Mouse (Mus musculus): ENCODE measurements around the gene Tdrd9. TPM values are rescaled to one million over a fixed set of nuclear protein-coding genes. Genes with fewer than 3 reads are reported as not detected.

Gene Tdrd9
- polyA plus RNA-seq, 2 experiments, result 0.04 to 0.06 TPM

DNA sequence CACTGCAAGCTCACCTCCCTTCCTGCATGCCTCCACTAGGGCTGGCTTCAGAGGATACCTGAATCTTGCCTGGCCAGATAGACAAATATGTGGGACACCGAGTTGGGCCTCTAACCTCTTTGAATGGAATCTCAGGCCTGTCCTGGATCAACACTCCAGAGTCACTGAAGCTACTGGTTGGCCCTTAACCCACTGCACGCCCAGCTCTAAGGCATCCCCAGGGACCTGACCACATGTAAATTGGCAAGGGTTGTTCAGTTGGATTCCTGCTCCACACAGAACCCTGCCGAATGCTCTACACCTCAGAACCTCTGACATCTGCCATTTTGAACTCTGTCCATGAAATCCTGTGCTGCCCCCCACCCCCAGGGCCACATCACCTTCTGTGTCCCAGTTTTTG, 38.8 kb upstream of the Tdrd9 start:
- no peaks in the 10 kb centered on the region for H3K27me3 ChIP-seq (ENCODE audit: control insufficient read depth, insufficient read depth, low read length)
- H3K4me2 ChIP-seq (ENCODE audit: low read depth), result no peak overlapping the region
- no peak overlapping the region for H3K27ac ChIP-seq
- no peak overlapping the region for H3K4me3 ChIP-seq (ENCODE audit: insufficient read depth in 1 of 2, low read depth in 2 of 2, low read length in 2 of 2)
- H3K9me3 ChIP-seq (ENCODE audit: control insufficient read depth, low read length), result no peaks in the 10 kb centered on the region
- no peaks in the 10 kb centered on the region for H3K36me3 ChIP-seq (replicated peaks; ENCODE audit: control insufficient read depth, insufficient read depth, low read depth)
- 52% methylated on average over 3 of the region's 3 CpGs for WGBS (ENCODE audit: insufficient replicate concordance)
- H3K9ac ChIP-seq (replicated peaks), result no peak overlapping the region
- no peak for ATAC-seq (ENCODE audit: insufficient read depth)
- peaks cover 3 to 17% of the 10 kb centered on the region in 2 experiments; a peak in 2 of 4 replicates for H3K4me1 ChIP-seq (replicated peaks; ENCODE audit: control insufficient read depth in 2 of 2, insufficient read depth in 2 of 2, low read length in 1 of 2)
- no peak for TF ChIP-seq CTCF (IDR thresholded peaks at IDR 0.05; ENCODE audit: low read depth)
- no peak for TF ChIP-seq EP300 (IDR thresholded peaks at IDR 0.05; ENCODE audit: low read depth)
- DNase-seq (ENCODE audit: low read depth in 3 of 3, low spot score in 3 of 3), result no peak

DNA sequence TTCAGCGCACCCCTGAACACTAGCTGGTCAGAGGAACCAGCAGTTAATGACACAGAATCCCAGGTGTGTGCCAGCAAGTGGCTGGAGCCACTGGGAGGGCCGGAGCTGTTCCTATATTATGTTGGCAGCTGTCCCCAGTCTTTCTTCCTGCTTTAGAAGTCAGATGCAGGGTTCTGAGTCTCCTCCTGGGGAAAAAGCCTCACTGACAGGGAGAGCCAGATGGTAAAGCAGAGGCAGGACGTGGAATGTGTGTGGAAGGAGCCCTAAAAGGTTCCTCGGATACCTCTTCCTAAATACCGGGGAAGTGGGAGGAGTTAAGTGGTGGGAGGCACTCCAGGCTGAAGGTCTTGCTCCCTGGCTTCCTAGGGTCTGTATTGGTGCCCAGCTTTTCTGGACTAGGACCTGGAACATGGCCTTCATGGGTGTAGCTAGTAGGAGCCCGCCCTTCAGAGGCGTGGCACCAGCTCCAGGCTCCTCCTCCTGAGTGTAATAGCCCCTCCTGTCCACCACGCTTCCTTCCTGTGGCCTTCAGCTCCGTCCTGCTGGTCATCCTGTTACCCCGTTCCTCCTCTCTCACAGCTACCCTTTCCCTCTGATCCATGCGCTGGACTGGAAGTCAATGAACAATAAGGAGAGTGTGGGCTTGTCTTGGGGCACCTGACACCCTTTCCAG, 38.2 kb upstream of the Tdrd9 start:
- Histone ChIP-seq H3K27me3 (ENCODE audit: control insufficient read depth, insufficient read depth, low read length) (no peaks in the 10 kb centered on the region), H3K9me3 (ENCODE audit: control insufficient read depth, low read length) (no peaks in the 10 kb centered on the region), H3K27ac (no peak overlapping the region), H3K4me1 (replicated peaks; ENCODE audit: control insufficient read depth in 2 of 2, insufficient read depth in 2 of 2, low read length in 1 of 2) (peaks cover 3 to 17% of the 10 kb centered on the region in 2 experiments; a peak in 2 of 4 replicates), H3K4me3 (ENCODE audit: insufficient read depth in 1 of 2, low read depth in 2 of 2, low read length in 2 of 2) (no peak overlapping the region), H3K36me3 (replicated peaks; ENCODE audit: control insufficient read depth, insufficient read depth, low read depth) (no peaks in the 10 kb centered on the region), H3K4me2 (ENCODE audit: low read depth) (peak overlapping the region; percentile 21), H3K9ac (replicated peaks) (no peak overlapping the region)
- DNase-seq (ENCODE audit: low read depth in 3 of 3, low spot score in 3 of 3) (no peak), ATAC-seq (ENCODE audit: insufficient read depth) (peak; percentile 60; the same call in 1 of the 2 replicates)
- peak; percentile 28; the same call in 1 of the 2 replicates for TF ChIP-seq CTCF (IDR thresholded peaks at IDR 0.05; ENCODE audit: low read depth)
- TF ChIP-seq EP300 (IDR thresholded peaks at IDR 0.05; ENCODE audit: low read depth), result no peak
- WGBS (ENCODE audit: insufficient replicate concordance), result 35% methylated on average over 11 of the region's 11 CpGs

DNA sequence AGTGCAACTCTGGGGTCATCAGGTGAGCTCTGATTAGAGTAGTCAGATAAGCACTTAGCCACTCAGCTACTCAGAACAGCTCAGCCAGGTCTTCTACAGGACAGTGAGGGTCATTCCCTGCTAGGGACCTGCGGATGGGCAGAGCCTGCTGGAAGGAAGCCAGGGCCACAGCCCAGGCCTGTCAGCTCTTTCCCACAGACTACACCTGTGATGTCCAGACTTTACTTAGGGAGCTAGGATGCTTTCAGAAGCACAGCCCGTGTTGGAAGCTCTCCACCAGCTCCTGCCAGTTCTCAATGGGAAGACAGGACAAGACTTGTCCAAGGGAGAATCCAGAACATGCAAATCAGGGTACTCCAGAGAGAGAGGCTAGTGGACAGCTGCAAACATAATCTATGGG, 37.4 kb upstream of the Tdrd9 start:
- Histone ChIP-seq H3K27ac (no peak overlapping the region), H3K36me3 (replicated peaks; ENCODE audit: control insufficient read depth, insufficient read depth, low read depth) (no peaks in the 10 kb centered on the region), H3K27me3 (ENCODE audit: control insufficient read depth, insufficient read depth, low read length) (no peaks in the 10 kb centered on the region), H3K4me2 (ENCODE audit: low read depth) (peak overlapping the region; percentile 21; the same call in 1 of the 2 replicates), H3K4me1 (replicated peaks; ENCODE audit: control insufficient read depth in 2 of 2, insufficient read depth in 2 of 2, low read length in 1 of 2) (peaks cover 6 to 21% of the 10 kb centered on the region in 2 experiments; a peak in 3 of 4 replicates), H3K9ac (replicated peaks) (no peak overlapping the region), H3K4me3 (ENCODE audit: insufficient read depth in 1 of 2, low read depth in 2 of 2, low read length in 2 of 2) (no peak overlapping the region), H3K9me3 (ENCODE audit: control insufficient read depth, low read length) (no peaks in the 10 kb centered on the region)
- no peak for DNase-seq (ENCODE audit: low read depth in 3 of 3, low spot score in 3 of 3)
- 66% methylated on average over 2 of the region's 2 CpGs for WGBS (ENCODE audit: insufficient replicate concordance)
- TF ChIP-seq EP300 (IDR thresholded peaks at IDR 0.05; ENCODE audit: low read depth), result no peak
- no peak for TF ChIP-seq CTCF (IDR thresholded peaks at IDR 0.05; ENCODE audit: low read depth)
- ATAC-seq (ENCODE audit: insufficient read depth), result no peak

DNA sequence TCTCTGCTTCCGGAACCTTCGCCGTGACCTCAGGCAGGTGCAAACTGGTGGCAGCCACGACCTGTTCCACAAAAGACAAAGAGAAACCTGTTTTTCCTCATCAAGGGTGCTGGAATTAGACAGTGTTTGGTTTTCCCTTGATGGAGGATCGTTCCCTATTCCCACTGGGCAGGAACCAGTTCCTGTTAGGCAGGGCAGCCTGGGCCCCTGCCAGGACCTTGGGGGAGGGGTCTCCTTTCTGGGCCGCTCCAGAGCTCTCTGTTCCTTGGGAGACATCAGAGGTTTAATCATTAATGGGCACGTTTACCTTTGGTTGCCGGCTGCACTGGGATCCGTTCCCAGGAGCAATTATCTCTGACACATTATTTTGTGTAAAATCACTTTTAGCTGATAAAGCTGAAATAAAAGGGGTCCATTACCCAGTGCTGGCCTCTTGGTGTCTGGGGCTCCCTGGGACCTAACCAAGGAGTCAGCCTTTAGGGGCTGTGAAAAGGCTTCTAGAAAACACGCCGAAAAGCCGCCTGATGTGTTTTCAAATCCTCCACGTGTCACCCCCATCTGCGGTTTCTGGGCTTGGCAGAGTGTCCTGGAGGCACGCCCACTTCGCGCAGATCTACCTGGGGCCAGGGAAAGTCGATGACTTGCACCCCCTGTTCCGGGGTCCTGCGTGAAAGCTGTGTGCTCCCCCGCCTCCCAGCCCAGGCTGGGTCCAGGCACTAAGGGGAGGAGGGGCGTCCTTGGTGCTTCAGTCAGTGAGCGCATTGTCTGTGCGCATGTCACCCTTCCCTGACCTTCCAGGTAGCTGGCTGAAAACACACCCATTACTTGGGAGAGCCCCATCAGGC, 34.4 kb upstream of the Tdrd9 start:
- H3K27me3 ChIP-seq (ENCODE audit: control insufficient read depth, insufficient read depth, low read length), result no peaks in the 10 kb centered on the region
- 42% methylated on average over 24 of the region's 24 CpGs for WGBS (ENCODE audit: insufficient replicate concordance)
- peaks cover 6 to 21% of the 10 kb centered on the region in 2 experiments; a peak in 3 of 4 replicates for H3K4me1 ChIP-seq (replicated peaks; ENCODE audit: control insufficient read depth in 2 of 2, insufficient read depth in 2 of 2, low read length in 1 of 2)
- no peak for DNase-seq (ENCODE audit: low read depth in 3 of 3, low spot score in 3 of 3)
- no peak overlapping the region for H3K9ac ChIP-seq (replicated peaks)
- H3K27ac ChIP-seq, result no peak overlapping the region
- no peak for ATAC-seq (ENCODE audit: insufficient read depth)
- no peaks in the 10 kb centered on the region for H3K36me3 ChIP-seq (replicated peaks; ENCODE audit: control insufficient read depth, insufficient read depth, low read depth)
- TF ChIP-seq EP300 (IDR thresholded peaks at IDR 0.05; ENCODE audit: low read depth), result no peak
- no peak for TF ChIP-seq CTCF (IDR thresholded peaks at IDR 0.05; ENCODE audit: low read depth)
- no peak overlapping the region for H3K4me3 ChIP-seq (ENCODE audit: insufficient read depth in 1 of 2, low read depth in 2 of 2, low read length in 2 of 2)
- H3K4me2 ChIP-seq (ENCODE audit: low read depth), result peak overlapping the region; percentile 26; the same call in 1 of the 2 replicates
- no peaks in the 10 kb centered on the region for H3K9me3 ChIP-seq (ENCODE audit: control insufficient read depth, low read length)

DNA sequence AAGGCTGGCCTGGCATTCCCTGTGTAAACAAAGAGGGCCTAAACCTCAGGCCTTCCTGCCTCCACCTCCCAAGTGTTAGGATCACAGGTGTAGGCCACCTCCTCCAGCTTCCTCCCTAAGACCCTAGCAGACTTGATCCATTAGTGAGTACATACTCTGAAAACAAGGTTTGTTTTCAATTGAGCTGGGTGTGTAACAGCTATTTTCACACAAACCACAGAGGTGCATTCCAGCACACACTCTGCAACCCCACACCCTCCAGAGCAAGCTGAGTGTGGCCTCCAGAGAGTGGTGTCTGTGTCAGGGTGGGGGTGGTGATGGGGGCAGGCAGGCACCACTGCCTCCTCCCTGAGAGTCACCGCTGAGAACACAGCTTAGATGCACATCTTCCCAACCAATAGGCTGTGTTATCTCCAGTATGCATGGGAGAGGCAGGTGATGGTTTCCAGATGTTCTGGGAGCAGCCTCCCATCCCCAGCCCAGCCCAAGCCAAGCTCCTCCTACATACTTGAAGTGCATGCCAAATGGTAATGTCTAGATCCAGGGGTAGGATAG, 32.7 kb upstream of the Tdrd9 start:
- ATAC-seq (ENCODE audit: insufficient read depth) (no peak), DNase-seq (ENCODE audit: low read depth in 3 of 3, low spot score in 3 of 3) (no peak)
- Histone ChIP-seq H3K4me3 (ENCODE audit: insufficient read depth in 1 of 2, low read depth in 2 of 2, low read length in 2 of 2) (no peak overlapping the region), H3K27me3 (ENCODE audit: control insufficient read depth, insufficient read depth, low read length) (no peaks in the 10 kb centered on the region), H3K27ac (no peak overlapping the region), H3K36me3 (replicated peaks; ENCODE audit: control insufficient read depth, insufficient read depth, low read depth) (no peaks in the 10 kb centered on the region), H3K4me1 (replicated peaks; ENCODE audit: control insufficient read depth in 2 of 2, insufficient read depth in 2 of 2, low read length in 1 of 2) (peaks cover 9 to 21% of the 10 kb centered on the region in 2 experiments), H3K9me3 (ENCODE audit: control insufficient read depth, low read length) (no peaks in the 10 kb centered on the region), H3K4me2 (ENCODE audit: low read depth) (no peak overlapping the region), H3K9ac (replicated peaks) (no peak overlapping the region; the same call in 1 of the 2 replicates)
- no peak for TF ChIP-seq CTCF (IDR thresholded peaks at IDR 0.05; ENCODE audit: low read depth)
- TF ChIP-seq EP300 (IDR thresholded peaks at IDR 0.05; ENCODE audit: low read depth), result no peak
- 14% methylated on average over 1 of the region's 1 CpGs for WGBS (ENCODE audit: insufficient replicate concordance)

Data from liver, embryonic 14.5 days (tissue).